Mouse (Mus musculus): Measurements from ENCODE around the gene Htra1.

GRCm38 (mm10) chr7:130938896-130939295, 3.0 kb downstream of the Htra1 start:
- TF ChIP-seq MAX (IDR thresholded peaks at IDR 0.05) (no peak), CTCF (IDR thresholded peaks at IDR 0.05; ENCODE audit: control insufficient read depth, insufficient read depth, insufficient read length) (no peak), USF1 (IDR thresholded peaks at IDR 0.05; ENCODE audit: low read depth) (no peak), CEBPB (IDR thresholded peaks at IDR 0.05; ENCODE audit: low read depth) (no peak), MYOG (IDR thresholded peaks at IDR 0.05; ENCODE audit: control insufficient read depth, extremely low read depth, insufficient read length) (no peak)
